Mouse (Mus musculus): ENCODE results near the gene Ssu72.
"Not testable (repeated sequence)": the region's sequence is repeated elsewhere in the genome, so short reads cannot be mapped to it uniquely, and the experiment has no call there.

The Ssu72 gene

DNA sequence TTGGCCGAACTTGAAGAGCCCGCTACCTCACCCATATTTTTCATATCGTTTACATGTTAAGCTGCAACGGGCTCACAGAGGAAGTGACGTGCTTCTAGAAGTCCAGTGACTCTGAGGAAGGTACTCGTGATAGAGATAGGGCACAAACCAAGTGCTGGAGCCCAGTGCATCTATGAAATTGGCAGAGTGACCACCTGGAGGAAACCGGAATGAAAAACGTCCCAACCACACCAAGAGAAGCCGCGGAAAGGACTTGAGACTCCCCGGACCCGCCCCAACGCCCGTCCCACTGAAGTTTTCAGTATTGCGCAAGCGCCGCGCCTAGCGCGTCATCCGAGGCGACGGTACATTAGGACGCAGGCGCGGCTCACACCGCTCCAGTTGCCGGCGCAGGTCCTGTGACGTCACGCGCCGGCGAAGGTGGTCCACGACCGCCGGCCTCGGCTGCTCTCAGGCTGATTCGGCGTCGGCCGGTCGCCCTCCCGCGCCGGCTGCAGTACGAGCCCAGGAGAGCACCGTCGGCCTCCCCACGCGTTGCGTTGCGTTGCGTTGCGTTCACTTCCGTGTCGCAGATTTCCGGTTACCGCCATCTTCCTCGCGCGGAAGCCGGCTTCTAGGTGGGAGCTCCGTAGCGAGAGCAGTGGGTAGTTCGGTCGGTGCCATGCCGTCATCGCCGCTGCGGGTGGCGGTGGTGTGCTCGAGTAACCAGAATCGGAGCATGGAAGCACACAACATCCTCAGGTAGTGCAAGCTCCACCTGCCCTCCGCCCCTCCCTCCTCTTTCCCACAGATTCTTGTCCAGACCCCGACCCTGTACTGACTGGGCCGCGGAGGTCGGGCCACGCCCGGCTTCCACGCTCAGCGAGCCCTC is at the start of gene Ssu72:
Ssu72 (plus strand) TSS at position 80 of the 871 bp plus-strand sequence.
- ATAC-seq (ENCODE audit: insufficient number of reproducible peaks, low FRiP score, low TSS enrichment): peak; percentile 84

DNA sequence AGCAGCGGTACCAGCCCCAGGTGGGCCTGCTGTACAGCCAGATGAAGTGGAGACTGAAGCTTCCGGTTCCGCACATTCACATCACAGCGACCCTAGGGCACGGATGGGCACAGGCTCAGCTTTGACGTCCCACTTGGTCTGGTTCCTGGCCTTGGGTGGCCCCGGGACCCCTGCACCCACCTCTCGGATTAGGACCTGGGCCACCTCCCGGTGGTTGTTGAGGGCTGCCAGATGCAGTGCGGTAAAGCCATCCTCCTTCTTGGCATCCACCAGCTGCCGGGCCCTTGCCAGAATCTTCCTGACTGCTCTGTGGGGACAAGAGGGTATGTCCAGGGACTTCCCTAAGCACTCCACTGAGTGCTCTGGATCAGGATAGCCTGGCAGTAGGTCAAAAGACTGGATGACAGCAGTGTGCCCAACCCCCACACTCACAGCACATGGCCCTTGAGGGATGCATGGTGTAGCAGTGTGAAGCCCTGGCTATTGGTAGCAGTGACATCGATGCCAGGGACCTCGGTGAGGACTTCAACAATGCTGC is 48.3 kb upstream of the Ssu72 start:
- ATAC-seq (ENCODE audit: insufficient number of reproducible peaks, low FRiP score, low TSS enrichment): no peak

DNA sequence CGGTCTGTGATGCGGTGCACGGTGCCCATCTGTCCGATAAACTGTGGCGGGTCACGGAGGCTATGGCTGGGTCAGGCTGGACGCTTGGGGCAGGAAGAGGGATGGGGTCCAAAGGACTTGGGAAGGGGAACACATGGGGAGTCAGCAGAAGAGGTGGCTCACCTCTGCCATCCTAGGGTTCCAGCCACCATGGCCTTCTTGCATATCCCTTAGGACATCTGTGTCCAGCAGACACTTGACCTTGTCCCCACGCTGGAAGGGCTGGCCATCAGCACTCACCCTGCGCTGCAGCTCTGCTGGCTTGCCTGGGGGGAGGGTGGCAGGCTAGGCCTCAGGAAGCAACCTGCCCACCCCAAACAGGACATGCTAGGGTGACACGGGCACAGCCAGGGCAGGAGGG is 45.6 kb upstream of the Ssu72 start:
- no peak for ATAC-seq (ENCODE audit: insufficient number of reproducible peaks, low FRiP score, low TSS enrichment)

DNA sequence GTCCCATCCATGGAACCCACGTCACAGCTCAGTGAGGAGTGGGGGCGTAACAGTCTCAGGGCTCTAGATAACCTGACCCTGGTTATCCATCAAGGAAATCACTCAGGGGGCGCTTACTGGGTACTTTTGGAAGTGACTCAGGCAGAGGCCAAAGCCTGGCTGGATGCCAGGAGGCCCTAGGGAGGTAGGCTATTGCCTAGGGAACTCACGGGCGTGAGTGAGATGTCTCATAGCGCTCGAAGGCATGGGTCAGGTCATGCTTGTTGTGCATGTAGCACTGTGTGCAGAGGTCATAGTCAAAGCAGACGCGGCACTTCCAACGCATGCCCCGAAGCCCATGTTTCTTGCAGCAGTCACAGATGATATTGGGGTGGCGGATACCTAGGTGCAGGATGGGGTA is 44.0 kb upstream of the Ssu72 start:
- no peak for ATAC-seq (ENCODE audit: insufficient number of reproducible peaks, low FRiP score, low TSS enrichment)

DNA sequence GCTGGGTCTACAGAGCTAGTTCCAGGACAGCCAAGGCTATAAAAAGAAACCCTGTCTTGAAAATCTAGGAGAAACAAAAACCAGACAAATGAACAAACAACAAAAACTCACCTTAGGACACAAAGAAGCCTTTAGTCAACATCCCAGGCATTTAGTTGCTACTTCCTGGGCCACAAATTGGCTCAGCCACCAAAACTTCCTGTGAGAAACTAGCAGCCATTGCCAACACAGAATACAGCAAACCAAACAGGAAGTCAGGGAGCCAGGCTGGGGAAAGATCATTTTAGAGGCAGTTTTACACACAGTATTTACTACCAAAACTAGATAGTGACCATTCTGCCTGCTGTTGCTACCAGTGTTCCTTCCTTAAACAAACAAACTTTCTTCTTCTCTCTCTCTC is 37.7 kb upstream of the Ssu72 start:
- no peak for ATAC-seq (ENCODE audit: insufficient number of reproducible peaks, low FRiP score, low TSS enrichment)

DNA sequence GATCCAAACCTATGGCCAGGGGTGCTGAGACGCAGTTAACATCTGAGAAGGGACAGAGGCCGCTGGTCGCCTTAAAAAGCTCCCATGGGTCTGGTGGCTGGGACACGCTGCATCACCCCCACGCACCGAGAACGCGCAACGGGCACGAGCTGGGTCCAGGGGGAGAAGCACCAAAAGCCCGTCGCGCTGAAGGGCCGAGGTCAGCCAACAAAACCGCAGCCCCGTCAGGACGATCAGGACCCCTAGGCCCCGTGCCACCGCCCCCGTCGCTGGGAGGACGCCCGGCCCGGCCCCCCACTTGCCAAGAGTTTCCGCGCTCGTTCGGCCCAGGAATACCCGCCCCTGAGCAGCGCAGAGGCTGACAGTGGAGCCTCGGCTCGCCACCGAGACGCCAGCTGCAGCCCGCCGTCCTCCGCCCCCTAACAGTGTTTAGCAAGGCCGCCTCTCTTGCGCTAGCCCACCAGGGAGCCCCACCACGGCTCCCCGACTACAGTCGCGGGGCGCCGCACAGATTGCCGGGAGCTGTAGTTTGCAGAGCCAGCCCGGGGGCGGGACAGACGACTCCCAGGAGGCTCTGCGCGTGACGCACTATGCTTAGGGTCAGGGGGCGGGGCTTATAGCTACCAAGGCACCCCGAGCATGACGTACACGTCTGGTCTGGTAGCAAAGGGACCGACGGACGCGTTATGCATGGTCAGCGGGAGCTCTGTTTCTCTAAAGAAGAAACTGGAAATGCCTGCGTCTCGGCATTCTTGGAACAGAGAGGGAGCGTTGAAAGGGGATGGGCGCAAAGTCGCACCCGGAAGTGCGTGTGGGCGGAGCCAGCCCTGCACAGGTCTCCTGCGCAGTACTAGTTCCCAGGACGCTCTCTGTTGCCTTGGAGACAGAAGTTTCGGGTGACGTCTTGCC is 35.7 kb upstream of the Ssu72 start, which contains the start of gene Mib2:
Mib2 (minus strand) TSS at position 510 of the 909 bp plus-strand sequence.
- peak; percentile 95 for ATAC-seq (ENCODE audit: insufficient number of reproducible peaks, low FRiP score, low TSS enrichment)

DNA sequence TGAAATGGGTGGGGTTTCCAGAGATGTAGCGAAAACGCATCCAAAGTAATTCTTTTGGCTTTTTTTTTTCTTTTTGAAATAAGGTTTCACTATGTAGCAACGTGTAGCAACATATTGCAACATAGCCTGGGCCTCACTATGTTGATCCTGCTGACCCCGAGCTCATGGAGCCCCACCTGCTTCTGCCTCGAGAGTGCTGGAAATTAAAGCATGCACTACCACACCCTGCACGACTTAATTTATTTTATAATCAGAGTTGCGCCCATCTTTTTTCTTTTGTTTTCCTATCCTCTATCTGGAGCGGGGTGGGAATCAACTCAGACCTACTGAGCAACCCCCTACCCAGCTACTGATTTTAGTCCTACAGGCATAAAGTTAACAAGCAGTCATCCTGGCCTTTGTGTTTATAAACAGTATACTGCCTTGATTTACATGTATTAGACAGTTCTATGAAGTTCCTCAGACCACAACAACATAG is 35.0 kb upstream of the Ssu72 start:
- ATAC-seq (ENCODE audit: insufficient number of reproducible peaks, low FRiP score, low TSS enrichment): no peak

DNA sequence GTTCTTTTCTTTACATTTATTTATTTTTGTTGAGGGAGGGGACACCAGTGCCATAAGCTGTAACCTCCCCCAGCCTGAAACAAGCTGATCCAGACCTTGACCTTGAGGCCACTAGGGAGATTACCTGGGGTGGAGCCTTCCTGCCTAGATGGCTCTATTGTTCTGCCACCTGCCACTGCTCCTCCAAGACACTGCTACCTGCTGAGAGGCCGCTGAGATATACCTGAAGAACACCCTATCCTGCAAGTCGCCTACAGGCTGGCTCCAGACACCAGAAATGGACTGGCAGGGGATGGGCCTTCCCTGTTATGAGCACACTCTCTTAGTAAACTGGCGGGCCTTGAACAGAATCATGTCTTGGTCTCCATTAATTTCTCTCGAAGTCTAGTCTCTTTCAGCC is 34.4 kb upstream of the Ssu72 start:
- ATAC-seq (ENCODE audit: insufficient number of reproducible peaks, low FRiP score, low TSS enrichment): not testable (repeated sequence)

DNA sequence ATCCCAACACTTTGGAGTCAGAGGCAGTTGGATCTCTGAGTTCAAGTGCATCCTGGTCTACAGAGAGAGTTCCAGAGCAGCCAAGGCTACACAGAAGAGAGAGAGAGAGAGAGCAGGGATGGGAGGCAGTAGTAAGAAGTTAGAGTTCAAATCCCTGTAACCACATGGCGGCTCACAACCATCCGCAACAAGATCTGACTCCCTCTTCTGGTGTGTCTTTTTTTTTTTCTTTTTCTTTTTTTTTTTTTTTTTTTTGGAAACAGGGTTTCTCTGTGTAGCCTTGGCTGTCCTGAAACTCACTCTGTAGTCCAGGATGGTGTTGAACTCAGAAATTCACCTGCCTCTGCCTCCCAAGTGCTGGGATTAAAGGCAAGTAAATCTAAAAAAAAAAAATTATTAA is 32.5 kb upstream of the Ssu72 start:
- no peak for ATAC-seq (ENCODE audit: insufficient number of reproducible peaks, low FRiP score, low TSS enrichment)

DNA sequence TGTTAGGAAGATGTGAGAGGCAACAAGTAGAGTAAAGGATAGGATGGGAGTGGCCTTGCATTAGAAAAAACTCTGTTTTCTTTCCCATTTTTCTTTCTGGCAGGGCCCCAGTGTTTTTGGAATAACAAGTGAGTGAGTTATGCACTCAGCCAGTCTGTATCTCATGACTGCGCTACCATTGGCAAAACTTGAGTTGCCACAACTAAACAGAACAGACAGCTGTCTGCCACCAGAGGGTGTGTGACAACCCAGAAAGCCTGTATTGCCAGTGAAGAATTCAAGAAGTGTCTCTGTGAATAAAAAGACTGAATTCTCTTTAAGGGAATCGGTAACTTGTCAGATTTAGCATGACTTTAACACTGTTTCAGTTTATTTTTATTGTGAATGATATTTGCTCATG is 28.6 kb upstream of the Ssu72 start:
- peak; percentile 68; the same call in 1 of the 2 replicates for ATAC-seq (ENCODE audit: insufficient number of reproducible peaks, low FRiP score, low TSS enrichment)

DNA sequence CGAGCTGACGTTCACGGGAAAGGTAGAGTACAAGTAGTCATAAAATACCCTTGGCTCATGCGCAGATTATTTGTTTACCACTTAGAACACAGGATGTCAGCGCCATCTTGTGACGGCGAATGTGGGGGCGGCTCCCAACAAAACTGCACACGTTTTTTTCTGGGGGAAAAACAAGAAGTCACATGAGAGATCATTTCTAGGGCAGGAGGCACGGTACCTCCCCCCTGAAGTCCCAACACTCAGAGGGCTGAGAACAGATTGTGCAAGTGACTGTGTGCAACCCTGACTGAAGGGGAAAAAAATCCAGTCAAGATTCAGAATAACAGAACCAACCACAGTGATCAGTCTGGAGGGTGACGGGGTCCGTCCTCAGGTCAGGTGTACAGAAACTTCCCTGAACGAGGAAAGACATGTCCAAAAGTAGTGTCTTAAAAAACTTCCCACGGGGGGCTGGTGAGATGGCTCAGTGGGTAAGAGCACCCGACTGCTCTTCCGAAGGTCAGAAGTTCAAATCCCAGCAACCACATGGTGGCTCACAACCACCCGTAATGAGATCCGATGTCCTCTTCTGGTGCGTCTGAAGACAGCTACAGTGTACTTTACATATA is 20.8 kb upstream of the Ssu72 start:
- not testable (repeated sequence) for ATAC-seq (ENCODE audit: insufficient number of reproducible peaks, low FRiP score, low TSS enrichment)

DNA sequence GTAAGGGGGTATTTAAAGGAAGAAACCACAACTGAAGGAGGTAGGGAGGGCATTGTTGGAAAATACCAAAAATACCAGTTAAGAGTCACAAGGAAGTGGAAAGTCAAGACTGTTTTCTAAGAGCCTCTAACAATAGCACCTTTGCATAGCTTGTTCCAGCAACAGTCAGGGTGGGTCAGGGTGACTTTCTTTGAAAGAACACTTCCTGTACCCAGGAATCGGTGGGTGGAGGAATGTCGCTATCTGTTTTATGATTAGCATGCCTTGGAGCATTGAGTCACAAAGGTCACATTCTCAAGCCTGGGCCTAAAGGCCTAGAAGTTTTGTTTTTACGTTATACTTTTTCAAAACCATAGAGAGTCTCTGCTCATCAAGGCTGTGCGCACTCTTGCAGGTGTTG is 16.8 kb upstream of the Ssu72 start:
- not testable (repeated sequence) for ATAC-seq (ENCODE audit: insufficient number of reproducible peaks, low FRiP score, low TSS enrichment)

DNA sequence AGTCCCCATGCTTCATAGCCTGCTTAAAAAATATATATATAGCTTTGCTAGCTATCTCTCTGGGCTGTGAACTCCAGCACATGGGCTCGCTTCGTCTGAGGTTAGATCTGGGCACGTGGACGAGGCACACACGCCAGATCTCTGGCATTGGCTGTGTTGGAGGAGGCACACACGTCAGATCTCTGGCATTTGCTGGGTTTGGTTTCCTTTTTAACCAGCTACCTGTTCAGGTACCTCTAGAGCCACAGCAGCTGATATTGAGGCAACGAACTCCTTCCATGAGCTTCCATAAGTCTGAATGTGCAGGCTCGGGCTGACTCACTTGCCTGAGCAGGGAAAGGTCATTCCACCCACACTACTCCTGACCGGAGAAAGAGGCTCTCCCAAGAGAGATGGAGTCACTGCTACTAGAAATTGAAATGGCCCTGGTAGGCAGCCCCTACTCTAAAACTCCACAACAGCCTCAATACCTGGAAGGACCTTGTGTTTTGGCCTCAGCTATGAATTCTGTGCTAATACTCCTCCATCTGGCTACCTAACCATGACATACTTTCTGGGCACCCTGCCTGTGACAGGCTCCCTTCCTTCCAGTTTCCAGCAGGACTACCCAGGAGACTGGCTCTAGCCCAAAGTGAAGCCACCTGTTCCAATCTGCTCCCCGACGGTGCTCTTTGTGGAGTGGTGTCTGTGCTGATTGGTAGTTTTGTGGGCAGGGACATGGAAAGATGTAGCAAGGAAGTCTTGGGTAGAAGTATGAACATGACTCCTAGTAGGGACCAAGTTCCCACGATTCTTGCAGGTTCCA is 13.8 kb upstream of the Ssu72 start:
- ATAC-seq (ENCODE audit: insufficient number of reproducible peaks, low FRiP score, low TSS enrichment): peak; percentile 79

DNA sequence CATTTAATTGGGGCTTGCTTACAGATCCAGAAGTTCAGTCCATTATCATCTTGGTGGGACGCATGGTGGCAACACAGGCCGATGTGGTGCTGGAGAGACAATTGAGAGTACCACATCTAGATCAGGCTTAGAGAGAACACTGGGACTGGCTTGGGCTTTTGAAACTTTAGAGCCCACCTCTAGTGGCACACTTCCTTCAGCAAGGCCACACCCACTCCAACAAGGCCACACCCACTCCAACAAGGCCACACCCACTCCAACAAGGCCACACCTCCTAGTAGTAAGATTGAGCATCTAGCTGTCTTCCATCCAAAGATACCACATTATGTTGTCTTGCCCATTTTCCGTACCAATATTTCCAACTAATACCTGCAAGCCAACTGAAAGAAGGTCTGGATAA is 12.2 kb upstream of the Ssu72 start:
- no peak for ATAC-seq (ENCODE audit: insufficient number of reproducible peaks, low FRiP score, low TSS enrichment)

DNA sequence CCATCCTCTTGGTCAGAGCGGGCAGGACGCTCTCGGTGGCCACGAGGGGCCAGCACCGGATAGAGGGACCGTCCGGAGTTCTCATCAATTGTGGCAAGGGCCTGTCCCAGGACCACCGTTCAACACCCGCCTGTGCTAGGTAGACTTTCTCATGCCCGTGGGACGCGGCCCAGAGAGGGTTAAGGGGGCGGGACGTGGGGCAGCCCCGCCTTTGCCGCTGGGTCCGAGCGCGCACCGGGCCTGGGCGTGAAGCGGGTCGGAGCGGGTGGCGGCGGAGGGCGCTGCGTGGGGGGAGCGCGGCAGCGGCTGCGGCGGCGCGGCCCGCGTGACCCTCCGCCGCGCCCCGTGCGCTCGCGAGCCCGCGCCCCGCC is 10.5 kb upstream of the Ssu72 start, which contains the start of gene Fndc10:
Fndc10 (plus strand) TSS at position 232 of the 371 bp plus-strand sequence.
- peak; percentile 42; the same call in 1 of the 2 replicates for ATAC-seq (ENCODE audit: insufficient number of reproducible peaks, low FRiP score, low TSS enrichment)

DNA sequence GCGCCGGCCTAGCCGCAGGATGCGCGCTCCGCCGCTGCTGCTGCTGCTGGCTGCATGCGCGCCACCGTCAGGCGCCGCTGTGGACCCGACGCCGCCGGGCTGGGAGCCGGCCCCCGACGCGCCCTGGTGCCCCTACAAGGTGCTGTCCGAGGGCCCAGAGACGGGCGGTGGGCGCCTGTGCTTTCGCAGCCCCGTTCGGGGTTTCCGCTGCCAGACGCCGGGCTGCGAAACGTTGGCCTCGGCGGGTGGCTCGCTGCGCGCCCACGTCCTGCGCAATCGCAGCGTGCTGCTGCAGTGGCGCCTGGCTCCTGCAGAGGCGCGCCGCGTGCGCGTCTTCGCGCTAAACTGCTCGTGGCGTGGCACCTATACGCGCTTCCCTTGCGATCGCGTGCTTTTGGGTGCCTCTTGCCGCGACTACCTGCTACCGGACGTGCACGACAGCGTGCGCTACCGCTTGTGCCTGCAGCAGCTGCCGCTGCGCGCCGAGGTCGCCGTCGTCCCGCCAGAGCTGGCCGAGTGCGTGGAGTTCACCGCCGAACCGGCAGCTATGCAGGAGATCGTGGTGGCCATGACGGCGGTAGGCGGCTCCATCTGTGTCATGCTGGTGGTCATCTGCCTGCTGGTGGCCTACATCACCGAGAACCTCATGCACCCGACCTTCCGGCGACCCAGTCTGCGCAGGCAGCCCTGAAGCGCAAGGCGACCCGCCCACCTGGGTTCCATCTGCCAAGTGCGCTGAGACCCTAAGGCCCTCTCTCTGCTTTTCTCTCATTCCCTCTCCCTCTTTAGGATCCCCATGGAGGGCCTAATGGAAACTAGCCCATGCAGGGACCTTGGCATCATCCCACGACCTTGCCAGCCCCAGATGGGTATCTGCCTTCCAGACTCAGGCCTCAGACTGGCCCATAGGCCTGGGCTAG is 9.9 kb upstream of the Ssu72 start:
- ATAC-seq (ENCODE audit: insufficient number of reproducible peaks, low FRiP score, low TSS enrichment): no peak

DNA sequence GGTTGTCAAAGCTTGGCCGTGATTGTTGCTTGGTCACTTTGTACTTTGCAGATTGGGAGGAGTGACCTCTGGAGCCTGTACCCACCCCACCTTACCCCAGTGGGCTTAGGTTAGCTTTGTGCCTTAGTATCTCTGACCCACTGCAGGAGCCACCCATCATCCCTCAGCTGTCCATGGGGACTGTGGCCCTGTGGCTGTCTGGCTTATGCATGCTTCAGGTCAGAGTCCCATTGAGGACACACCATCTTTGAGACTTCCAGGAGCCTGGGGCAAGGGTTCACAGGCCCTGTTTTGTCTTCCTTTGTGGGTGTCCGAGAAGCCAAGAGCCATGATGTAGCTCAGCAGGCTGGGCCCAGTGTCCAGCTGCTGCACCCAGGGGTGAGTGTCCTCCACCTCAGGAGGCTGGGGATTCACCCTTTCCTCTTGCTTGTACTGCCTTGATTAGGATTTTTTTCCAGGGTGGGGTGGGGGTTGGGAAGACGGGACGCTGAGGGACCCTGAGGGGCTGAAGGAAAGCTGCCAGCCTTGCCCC is 9.0 kb upstream of the Ssu72 start:
- ATAC-seq (ENCODE audit: insufficient number of reproducible peaks, low FRiP score, low TSS enrichment): no peak
